Mouse (Mus musculus): ENCODE measurements around the gene Calm5.
"Not testable (repeated sequence)": the region's sequence is repeated elsewhere in the genome, so short reads cannot be mapped to it uniquely, and the experiment has no call there.

GRCm38 (mm10) chr13:3898202-3898601, 44.2 kb downstream of the Calm5 start:
- TF ChIP-seq CTCF (IDR thresholded peaks at IDR 0.05; ENCODE audit: extremely low read depth, insufficient read depth, insufficient read length, insufficient replicate concordance); POLR2A (IDR thresholded peaks at IDR 0.05; ENCODE audit: low read depth, low read length): not testable (repeated sequence)

All from spleen, adult 2 months (tissue).